Mouse (Mus musculus) left cerebral cortex, adult 8-10 months (tissue): ENCODE results near the gene Kcnab1. TPM values are rescaled to one million over a fixed set of nuclear protein-coding genes. Genes with fewer than 3 reads are reported as not detected.
A peak's percentile ranks its signal among the peaks of the same experiment; 100 is the strongest.

Experiments
- DNase-seq, 2 experiments: peaks; one replicate each; pipeline ENCODE4 v3.0.0; 2022; ENCODE audit warnings: low spot score in 2 of 2
- total RNA-seq, 4 experiments: library from RNA; stranded (reverse); gene quantifications; 2 replicates each; pipeline ENCODE4 v1.2.4; 2022

Gene Kcnab1
- total RNA-seq, 4 experiments from 2014 or later: 129 to 161 (median 157) TPM

DNA sequence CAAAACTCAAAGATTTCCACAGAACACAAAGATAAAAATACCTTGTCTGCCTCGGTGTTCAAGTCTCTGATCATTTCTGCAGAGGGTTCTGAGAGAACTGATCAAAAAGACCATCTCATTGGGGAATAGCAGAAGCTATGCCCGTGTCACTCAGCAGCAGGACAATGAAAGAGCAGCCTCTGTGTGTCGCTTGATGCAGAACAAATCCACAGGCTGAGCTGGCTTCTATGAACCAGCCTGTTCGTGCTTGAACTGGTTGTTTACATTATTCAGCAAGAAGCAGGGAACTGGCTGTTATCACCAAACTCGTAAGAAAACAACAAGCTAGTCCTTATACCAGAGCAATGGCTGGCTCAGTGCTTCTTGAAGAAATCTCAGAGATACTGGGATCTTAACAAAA is 193.4 kb downstream of the Kcnab1 start:
- DNase-seq: no peak

DNA sequence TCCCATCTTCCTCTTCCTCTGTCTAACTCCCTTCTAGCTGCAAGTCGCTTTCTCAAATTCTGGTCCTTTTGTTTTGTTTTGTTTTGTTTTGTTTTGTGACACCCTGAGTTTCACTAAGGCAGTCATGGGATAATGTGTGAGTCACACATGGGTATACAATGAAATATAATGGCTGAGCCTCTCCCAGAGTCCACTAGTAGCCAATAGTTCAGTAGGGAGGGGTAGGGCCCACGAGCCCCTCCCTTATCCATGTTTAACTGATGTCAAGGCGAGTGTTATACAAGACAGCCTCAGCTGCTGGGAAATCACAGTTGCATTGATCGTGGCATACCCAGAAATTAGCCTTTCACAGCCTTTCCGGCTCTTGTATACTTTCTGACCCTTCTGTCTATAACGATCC is 206.7 kb downstream of the Kcnab1 start:
- no peak for DNase-seq

DNA sequence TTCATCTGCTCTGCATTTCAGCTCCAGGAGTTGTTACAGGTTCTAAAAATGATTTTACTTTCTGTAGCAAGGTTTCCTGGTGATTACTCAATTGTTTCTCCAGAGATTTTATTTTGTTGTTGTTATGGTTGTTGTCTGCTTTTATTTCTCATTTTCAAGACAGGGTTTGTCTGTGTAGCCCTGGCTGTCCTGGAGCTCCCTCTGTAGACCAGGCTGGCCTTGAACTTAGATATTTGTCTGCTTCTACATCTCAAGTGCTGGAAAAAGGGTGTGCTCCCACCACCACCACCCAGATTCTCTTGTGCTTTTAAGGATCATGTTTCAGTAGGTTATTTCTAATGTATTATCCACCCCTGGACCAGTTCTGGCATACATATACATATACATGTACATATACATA is 207.6 kb downstream of the Kcnab1 start:
- no peak for DNase-seq

DNA sequence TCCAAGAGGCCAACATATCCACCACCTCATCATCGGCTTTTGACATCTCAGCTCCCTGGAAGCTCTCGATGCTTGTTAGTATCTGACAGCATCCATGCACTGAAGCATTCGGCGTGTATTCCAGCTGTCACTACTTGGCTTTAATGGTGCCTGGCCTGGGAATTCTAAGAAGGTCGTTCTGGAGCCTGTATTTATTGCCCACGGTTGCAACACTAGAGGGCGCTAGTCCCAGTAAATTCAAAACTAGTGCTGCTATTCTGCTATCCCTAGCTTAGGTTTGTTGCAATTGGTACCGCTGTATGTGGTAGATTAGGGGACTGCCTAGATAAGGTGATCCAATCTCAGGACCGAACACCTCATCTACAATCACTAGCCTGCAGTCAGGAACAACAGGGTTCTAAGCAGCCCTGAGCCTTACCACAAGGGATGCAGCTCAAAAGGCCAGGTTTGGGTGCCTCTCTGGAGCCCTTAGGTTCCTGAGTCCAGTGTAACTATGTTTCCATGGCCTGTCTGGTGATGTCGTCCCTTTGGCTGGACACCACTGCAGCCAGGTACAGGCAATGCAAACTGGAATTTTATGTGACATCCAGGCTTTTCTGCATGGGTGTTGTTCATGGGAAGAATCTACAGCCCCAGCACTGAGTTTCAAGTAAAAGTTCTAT is 208.8 kb downstream of the Kcnab1 start:
- no peak for DNase-seq

DNA sequence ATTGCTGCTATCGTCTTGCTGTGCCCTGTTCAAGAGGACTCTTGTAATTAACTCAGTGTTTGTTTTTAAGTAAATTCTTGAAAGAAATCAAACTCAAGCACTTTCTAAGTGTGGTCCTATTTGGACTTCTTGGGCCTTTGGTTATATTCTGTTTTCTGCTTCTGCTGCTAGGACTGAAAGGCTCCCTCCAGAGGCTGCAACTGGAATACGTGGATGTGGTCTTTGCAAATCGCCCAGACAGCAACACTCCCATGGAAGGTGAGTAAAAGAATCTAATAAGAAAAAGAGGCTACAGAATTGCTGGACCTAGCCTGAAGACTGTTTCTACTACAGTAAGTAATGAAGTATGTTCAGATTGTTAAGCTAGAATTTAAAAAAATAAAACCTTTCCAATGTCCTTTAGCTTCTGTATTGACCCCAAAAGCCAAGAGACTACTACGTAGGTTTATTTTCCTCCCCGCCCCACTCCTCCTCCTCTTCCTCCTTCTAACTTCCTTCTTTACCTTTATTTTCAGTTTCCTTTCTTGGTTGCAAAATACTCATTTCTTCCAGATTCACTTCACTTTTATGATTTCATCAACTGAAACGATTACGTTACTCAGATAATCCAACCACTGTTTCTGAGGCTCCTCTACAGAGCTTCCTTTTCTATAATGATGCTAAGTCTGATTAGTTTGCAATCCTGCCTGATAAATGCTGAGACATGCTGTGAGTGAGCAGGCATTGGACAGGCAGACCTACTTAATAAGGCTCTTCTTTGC is 210.2 kb downstream of the Kcnab1 start:
- no peak for DNase-seq

GRCm38 (mm10) chr3:65320990-65321389 is 211.8 kb downstream of the Kcnab1 start:
- DNase-seq: no peak

DNA sequence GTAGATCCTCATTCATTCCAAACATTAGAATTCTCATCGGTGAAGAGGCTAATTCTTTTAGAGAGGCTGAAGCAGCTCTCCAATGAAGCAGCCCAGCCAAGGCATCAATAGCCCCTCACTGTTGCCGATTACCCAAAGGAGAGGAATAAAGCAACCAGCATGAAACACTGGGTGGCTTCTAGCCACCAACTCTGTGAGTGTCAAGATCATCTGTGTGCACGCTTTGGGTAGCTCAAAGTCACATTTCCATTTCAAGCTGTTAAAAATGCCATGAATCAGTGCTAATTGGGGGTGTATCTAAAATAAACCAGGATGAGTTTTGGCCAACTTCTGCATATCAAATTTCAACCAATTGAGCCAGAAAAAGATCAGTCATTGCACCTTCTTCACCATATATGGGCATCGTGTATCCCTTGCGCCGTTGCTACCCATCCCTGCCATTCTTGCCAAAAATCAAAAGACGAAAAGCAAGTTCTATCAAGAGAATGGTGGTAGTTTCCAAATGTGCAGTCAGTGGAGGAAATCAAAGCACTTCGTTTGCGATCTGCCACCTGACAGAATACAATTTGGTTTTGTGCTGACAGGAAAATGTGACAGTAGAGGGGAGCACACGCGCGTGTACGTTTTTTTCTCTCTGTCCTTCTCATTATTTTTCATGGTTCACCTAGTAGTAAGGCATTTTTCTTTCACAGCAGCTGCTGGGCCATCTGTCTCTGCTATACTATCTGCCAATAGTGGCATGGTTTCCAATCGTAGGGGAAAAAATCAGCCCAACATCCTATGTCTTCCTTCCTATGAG is 213.0 kb downstream of the Kcnab1 start:
- DNase-seq: peak in 1 of 2 experiments; percentile 27

GRCm38 (mm10) chr3:65325254-65325653 is 216.1 kb downstream of the Kcnab1 start:
- no peak for DNase-seq

GRCm38 (mm10) chr3:65328814-65329213 is 219.6 kb downstream of the Kcnab1 start:
- DNase-seq: no peak

GRCm38 (mm10) chr3:65337835-65338464 is 228.8 kb downstream of the Kcnab1 start:
- DNase-seq: no peak

DNA sequence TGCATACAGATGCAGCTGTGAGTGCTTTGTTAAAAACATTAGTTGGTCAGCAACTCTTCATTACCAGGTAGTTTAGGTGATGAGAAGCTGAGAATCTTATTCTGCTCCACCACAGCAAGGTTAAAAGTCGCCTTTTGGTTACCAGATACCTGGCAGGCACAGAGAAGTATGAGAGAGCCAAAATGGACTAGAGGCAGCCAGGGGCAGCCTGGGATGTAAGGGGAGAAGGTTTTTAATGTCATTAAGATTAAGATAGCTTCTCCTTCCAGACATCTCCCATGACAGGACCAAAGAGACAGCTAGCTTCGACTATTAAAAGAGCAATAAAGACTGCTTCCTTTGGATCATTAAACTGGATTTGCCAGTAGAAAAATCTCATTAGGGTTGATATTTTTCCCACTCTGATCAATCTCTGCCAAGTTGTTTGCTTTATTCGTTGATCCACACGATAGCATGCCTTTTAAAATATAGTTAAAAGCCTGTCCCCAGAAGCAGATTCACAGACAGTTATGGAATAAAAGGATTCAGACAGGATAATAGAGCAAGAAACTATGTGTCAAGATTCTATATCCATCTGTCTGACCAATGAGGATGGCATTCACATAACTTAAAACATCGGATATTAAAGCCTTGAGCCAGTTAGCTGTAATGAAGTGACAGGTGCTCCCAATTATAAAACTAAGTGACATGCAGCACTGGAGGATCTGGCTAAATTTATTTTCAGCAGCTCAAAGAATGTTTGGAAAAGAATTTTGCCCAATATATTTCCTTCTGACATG is 231.2 kb downstream of the Kcnab1 start:
- DNase-seq: no peak

DNA sequence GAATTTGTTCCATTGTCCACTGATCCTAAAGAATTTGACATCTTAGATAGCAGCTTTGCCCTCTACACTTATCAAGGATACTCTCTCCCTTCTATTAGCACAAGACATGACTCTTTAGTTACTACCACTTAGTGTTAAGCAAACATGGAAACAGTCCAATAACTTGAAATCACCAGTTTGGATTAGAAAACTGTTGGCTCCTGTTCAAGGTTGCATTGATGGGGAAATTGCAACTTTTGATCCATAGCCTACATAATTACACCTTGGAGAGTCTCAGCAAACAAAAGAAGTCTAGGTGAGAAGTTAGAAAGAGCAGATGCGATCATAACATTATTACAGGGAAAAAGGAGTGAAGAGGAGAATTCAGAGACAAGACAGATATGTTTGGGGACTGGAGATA is 237.0 kb downstream of the Kcnab1 start:
- DNase-seq: no peak

- DNase-seq: no peak
Observed at GRCm38 (mm10) chr3:65352278-65353127, 243.3 kb downstream of the Kcnab1 start.

- no peak for DNase-seq
Observed at GRCm38 (mm10) chr3:65353263-65354037, 244.3 kb downstream of the Kcnab1 start.

GRCm38 (mm10) chr3:65355479-65355878 is 246.3 kb downstream of the Kcnab1 start:
- DNase-seq: no peak

GRCm38 (mm10) chr3:65358275-65358674 is 249.1 kb downstream of the Kcnab1 start:
- DNase-seq: no peak

DNA sequence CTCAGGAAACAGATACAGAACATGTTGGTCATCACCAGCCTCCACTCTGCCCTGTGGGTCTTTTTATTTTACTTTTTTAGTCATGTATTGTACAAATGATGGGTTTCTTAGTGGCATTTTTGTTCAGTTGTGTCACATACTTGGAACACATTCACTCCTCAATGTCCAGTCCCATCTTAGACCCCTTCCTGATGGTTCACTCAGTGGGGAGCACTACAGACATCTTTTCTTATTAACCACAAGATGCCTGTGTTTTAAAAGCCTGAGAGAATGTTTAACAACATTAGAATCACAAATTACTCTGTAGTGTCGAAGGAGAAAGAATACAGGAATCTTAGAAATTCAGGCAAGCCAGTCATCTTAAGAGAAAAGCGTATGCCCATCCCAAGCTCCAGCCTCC is 249.7 kb downstream of the Kcnab1 start:
- DNase-seq: no peak

GRCm38 (mm10) chr3:65360163-65360969 is 251.2 kb downstream of the Kcnab1 start:
- no peak for DNase-seq
